Mouse (Mus musculus): Measurements from ENCODE around the gene Pyroxd1.
A peak's percentile ranks its signal among the peaks of the same experiment; 100 is the strongest.

DNA sequence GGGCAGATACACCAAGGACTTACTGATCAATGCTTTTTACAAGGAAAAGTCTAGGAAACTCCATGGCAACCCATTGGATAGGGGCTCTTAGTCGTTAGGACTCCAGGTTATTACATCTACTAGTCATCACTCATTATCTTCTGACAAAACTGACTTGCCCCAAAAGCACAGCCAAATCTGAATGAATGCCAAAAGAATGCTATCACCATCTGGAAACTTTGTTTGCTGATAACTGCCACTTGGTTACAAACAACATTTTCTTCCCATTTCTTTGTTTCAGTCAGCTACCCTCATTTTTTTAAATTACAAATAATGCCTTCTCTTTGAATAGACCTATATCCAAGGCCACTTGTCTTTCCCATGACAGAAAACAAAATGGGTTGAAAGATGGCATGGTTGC, 16.3 kb upstream of the Pyroxd1 start:
- TF ChIP-seq CTCF (IDR thresholded peaks at IDR 0.05 in 2 of 3, conservative IDR thresholded peaks at IDR 0.05 in 1 of 3; ENCODE audit: control insufficient read depth in 1 of 3, insufficient read depth in 1 of 3, low read depth in 2 of 3, low read length in 3 of 3, poor library complexity in 1 of 3, severe bottlenecking in 1 of 3) (no peak), MYB (IDR thresholded peaks at IDR 0.05; ENCODE audit: low read depth, low read length) (no peak), KAT2A (conservative IDR thresholded peaks at IDR 0.05; ENCODE audit: low read depth, low read length) (no peak), ZC3H11A (IDR thresholded peaks at IDR 0.05; ENCODE audit: low read depth, low read length) (no peak), NELFE (IDR thresholded peaks at IDR 0.05; ENCODE audit: low read depth, low read length) (no peak), E2F4 (IDR thresholded peaks at IDR 0.05; ENCODE audit: borderline replicate concordance, low read depth, low read length) (no peak), TCF12 (IDR thresholded peaks at IDR 0.05; ENCODE audit: low read depth, low read length) (peak; percentile 71), POLR2A (IDR thresholded peaks at IDR 0.05; ENCODE audit: control insufficient read depth in 1 of 2, insufficient read depth in 1 of 2, low read depth in 1 of 2, low read length in 2 of 2, poor library complexity in 1 of 2) (no peak), POLR2AphosphoS2 (IDR thresholded peaks at IDR 0.05; ENCODE audit: low read length) (no peak), MAFK (IDR thresholded peaks at IDR 0.05; ENCODE audit: borderline replicate concordance, low read depth, low read length) (no peak), MYC (IDR thresholded peaks at IDR 0.05; ENCODE audit: low read depth, low read length) (no peak)

Measured in MEL (cell line).